Mouse (Mus musculus) lung, adult 2 months (tissue): ENCODE data around the gene Mrnip. TPM values are rescaled to one million over a fixed set of nuclear protein-coding genes. Genes with fewer than 3 reads are reported as not detected.

Source experiments
- DNase-seq: peaks from one replicate; pipeline ENCODE4 v3.0.0; 2022
- H3K4me1 ChIP-seq: fragments of 200-500 bp; 2 replicates; pipeline ENCODE4 v1.6.1; 2011; ENCODE audit warnings: low read length; ENCODE audit not compliant: control insufficient read depth, insufficient read depth
- H3K4me3 ChIP-seq: fragments of 200-500 bp; replicated peaks from 2 replicates; pipeline ENCODE3; 2011; ENCODE audit warnings: low read depth, mild to moderate bottlenecking, control low read depth, low read length; ENCODE audit errors: extremely low read depth
- CTCF ChIP-seq: fragments of 200-500 bp; IDR thresholded peaks from 2 replicates; pipeline ENCODE4 v1.5.1; 2011; ENCODE audit warnings: mild to moderate bottlenecking, low read length, control low read depth; ENCODE audit not compliant: insufficient read depth
- POLR2A ChIP-seq: fragments of 200-500 bp; IDR thresholded peaks from 2 replicates; pipeline ENCODE4 v1.6.1; 2011; ENCODE audit warnings: low read depth, mild to moderate bottlenecking, control low read depth, low read length, borderline replicate concordance; ENCODE audit errors: extremely low read depth
- whole genome bisulfite sequencing: fragments of 180-500 bp; shearing (Covaris S2); methylation state at CpG from one replicate; pipeline ENCODE4 v1.1.7; 2018; 5-methylcytosine and 5-hydroxymethylcytosine counted together
- polyA plus RNA-seq: library from polyadenylated mRNA; depleted of rRNA; stranded (reverse); fragments of >200 nt; gene quantifications from 2 replicates; pipeline ENCODE4 v1.2.3, GENCODE M21; 2012

Gene Mrnip
- polyA plus RNA-seq, 1 experiment: 4.5 TPM

DNA sequence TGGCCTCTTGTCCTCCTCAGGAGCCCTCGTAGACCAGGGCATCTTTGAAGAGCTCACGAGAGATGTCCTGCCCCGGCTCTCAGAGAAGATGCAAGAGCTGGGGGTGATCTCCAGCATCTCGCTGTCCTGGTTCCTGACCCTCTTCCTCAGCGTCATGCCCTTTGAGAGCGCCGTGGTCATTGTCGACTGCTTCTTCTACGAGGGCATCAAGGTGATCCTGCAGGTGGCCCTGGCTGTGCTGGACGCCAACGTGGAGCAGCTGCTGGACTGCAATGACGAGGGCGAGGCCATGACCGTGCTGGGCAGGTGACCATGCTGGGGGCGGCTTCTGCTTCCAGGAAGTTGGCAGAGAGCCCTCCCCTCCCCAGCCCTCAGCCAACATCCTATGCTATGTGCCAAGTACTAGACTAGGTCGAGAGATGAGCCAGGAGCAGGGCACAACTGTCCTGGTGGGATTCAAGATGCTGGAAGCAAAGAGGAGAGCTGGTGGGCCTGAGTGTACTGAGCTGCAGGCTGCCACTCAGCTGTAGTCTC is 17.5 kb upstream of the Mrnip start:
- TF ChIP-seq POLR2A: no peak
- TF ChIP-seq CTCF: no peak
- WGBS: 82% methylated on average over 16 of the region's 16 CpGs
- DNase-seq: no peak
- Histone ChIP-seq H3K4me1 (0 out of 2 replicates have a peak, but pooled peaks cover under 1% of the 10 kb centered on the region), H3K4me3 (no peak overlapping the region)

GRCm38 (mm10) chr11:50158346-50158745 is 15.9 kb upstream of the Mrnip start:
- WGBS: 92% methylated on average over 7 of the region's 7 CpGs
- no peak overlapping the region for H3K4me3 ChIP-seq
- H3K4me1 ChIP-seq: 0 out of 2 replicates have a peak, but pooled peaks cover 6% of the 10 kb centered on the region
- TF ChIP-seq POLR2A (no peak), CTCF (no peak)
- no peak for DNase-seq

DNA sequence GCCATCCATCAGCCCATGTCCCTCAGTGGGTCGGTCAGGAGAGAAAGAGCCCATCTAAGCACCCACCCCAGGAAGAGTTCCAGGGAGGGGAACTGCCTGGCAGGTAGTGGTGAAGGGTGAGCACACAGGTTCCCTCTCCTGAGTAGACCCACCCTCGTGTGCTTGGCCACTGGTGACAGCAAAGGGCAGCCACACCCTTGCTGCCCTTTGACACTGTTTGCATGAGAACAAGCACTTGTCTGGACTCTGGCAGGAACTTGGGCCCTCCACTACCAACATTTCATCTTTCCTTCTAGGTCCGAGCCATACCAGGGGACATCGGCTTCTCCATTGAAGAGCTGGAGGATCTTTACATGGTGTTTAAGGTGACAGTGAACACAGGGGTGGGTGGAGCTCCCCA is 14.9 kb upstream of the Mrnip start:
- TF ChIP-seq CTCF (no peak), POLR2A (no peak)
- H3K4me3 ChIP-seq: no peak overlapping the region
- H3K4me1 ChIP-seq: 0 out of 2 replicates have a peak, but pooled peaks cover 6% of the 10 kb centered on the region
- no peak for DNase-seq
- 61% methylated on average over 4 of the region's 4 CpGs for WGBS

GRCm38 (mm10) chr11:50161578-50162304 is 12.5 kb upstream of the Mrnip start:
- peak; percentile 49 for DNase-seq
- 67% methylated on average over 10 of the region's 10 CpGs for WGBS
- Histone ChIP-seq H3K4me1 (0 out of 2 replicates have a peak, but pooled peaks cover 6% of the 10 kb centered on the region), H3K4me3 (no peak overlapping the region)
- no peak for TF ChIP-seq POLR2A
- peak; percentile 95 for TF ChIP-seq CTCF

DNA sequence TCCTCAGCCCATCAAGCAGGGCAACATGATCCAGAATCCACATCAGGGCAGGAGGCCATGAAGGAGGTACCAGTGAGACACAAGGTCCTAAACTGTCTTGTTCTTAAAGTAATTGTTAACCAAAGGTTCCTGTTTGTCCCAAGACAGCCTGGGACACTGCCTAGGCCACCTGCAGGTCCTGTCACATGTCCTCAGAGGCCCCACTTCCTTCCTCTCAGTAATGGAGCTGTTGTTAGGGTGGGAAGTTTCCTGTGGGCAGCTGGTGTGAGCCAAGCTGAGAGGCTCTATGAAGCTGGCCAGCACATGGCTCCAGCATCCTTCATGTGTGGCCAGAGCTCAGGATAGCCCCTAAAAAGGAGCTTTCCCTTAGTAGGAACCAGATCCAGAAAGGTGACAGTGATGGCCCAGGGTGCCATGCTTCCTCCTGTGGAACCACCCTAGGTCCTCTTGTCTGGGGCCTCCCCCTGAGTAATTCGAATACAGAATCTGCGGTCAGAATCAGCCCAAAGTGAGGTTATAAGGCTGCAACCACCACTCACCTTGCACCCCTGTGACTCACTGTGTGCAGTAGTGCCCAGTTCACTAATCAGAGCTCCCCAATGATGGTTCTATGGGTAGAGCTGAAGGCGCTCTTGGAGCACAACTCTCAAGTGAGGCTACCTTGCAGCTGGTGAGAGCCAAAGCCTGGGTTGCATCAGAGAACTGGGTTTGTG is 11.8 kb upstream of the Mrnip start:
- no peak overlapping the region for H3K4me3 ChIP-seq
- no peak for DNase-seq
- 0 out of 2 replicates have a peak, but pooled peaks cover 6% of the 10 kb centered on the region for H3K4me1 ChIP-seq
- 88% methylated on average over 3 of the region's 3 CpGs for WGBS
- TF ChIP-seq CTCF: no peak
- no peak for TF ChIP-seq POLR2A

- no peak for DNase-seq
- Histone ChIP-seq H3K4me3 (no peak overlapping the region), H3K4me1 (no peaks in the 10 kb centered on the region)
- TF ChIP-seq POLR2A (no peak), CTCF (no peak)
- 86% methylated on average over 5 of the region's 5 CpGs for WGBS
Observed at GRCm38 (mm10) chr11:50168352-50168751, 5.9 kb upstream of the Mrnip start.

GRCm38 (mm10) chr11:50174730-50175187 is 515 bp downstream of the Mrnip start:
- DNase-seq: peak; percentile 93
- TF ChIP-seq POLR2A (peak; percentile 81; the same call in 1 of the 2 replicates), CTCF (no peak)
- peak overlapping the region; percentile 80 for H3K4me3 ChIP-seq
- H3K4me1 ChIP-seq: no peaks in the 10 kb centered on the region; the same call in 1 of the 2 replicates
- under 1% methylated on average over 27 of the region's 27 CpGs for WGBS

GRCm38 (mm10) chr11:50176351-50176750 is 2.1 kb downstream of the Mrnip start:
- TF ChIP-seq CTCF: no peak
- no peak for TF ChIP-seq POLR2A
- 47% methylated on average over 3 of the region's 3 CpGs for WGBS
- DNase-seq: no peak
- no peaks in the 10 kb centered on the region; the same call in 1 of the 2 replicates for H3K4me1 ChIP-seq
- H3K4me3 ChIP-seq: no peak overlapping the region

- no peak overlapping the region for H3K4me3 ChIP-seq
- H3K4me1 ChIP-seq: no peaks in the 10 kb centered on the region; the same call in 1 of the 2 replicates
- no peak for DNase-seq
- TF ChIP-seq POLR2A: no peak
- TF ChIP-seq CTCF: no peak
- 68% methylated on average over 6 of the region's 6 CpGs for WGBS
Observed at GRCm38 (mm10) chr11:50177111-50177510, 2.9 kb downstream of the Mrnip start.
